Mouse (Mus musculus) intestine, postnatal 0 days (tissue): ENCODE measurements around the gene Rtl1. TPM values are rescaled to one million over a fixed set of nuclear protein-coding genes. Genes with fewer than 3 reads are reported as not detected.

ENCODE experiments used
- ATAC-seq: fragments of 200-750 bp; cut with Nextera tagmentation; 2 replicates; pipeline ENCODE4 v1.8.0; 2017; ENCODE audit warnings: mild to moderate bottlenecking, moderate TSS enrichment, moderate library complexity
- H3K27ac ChIP-seq: fragments of 300-500 bp; sonication (generic); 2 replicates; pipeline ENCODE4 v1.5.1; 2014; ENCODE audit warnings: mild to moderate bottlenecking, low read depth, low read length, moderate library complexity
- H3K27me3 ChIP-seq: fragments of 300-500 bp; sonication (generic); replicated peaks from 2 replicates; pipeline ENCODE4 v1.6.1; 2014; ENCODE audit warnings: low read length, mixed read lengths; ENCODE audit not compliant: control insufficient read depth, insufficient read depth
- H3K36me3 ChIP-seq: fragments of 300-500 bp; sonication (generic); 2 replicates; pipeline ENCODE4 v1.6.1; 2014; ENCODE audit warnings: mild to moderate bottlenecking, moderate library complexity; ENCODE audit not compliant: control insufficient read depth, insufficient read depth
- H3K4me1 ChIP-seq: fragments of 300-500 bp; sonication (generic); replicated peaks from 2 replicates; pipeline ENCODE4 v1.6.1; 2014; ENCODE audit warnings: antibody characterized with exemption, low read length, mixed read lengths; ENCODE audit not compliant: control insufficient read depth, insufficient read depth
- H3K4me2 ChIP-seq: fragments of 300-500 bp; sonication (generic); replicated peaks from 2 replicates; pipeline ENCODE4 v1.6.1; 2014; ENCODE audit warnings: low read depth, mild to moderate bottlenecking, moderate library complexity
- H3K4me3 ChIP-seq: fragments of 300-500 bp; sonication (generic); 2 replicates; pipeline ENCODE4 v1.5.1; 2014; ENCODE audit warnings: low read depth, low read length
- H3K9ac ChIP-seq: fragments of 300-500 bp; sonication (generic); 2 replicates; pipeline ENCODE4 v1.6.1; 2014; ENCODE audit warnings: mild to moderate bottlenecking, low read depth, low read length
- H3K9me3 ChIP-seq: fragments of 300-500 bp; sonication (generic); 2 replicates; pipeline ENCODE4 v1.6.1; 2016; ENCODE audit warnings: mixed run types; ENCODE audit not compliant: control insufficient read depth
- CTCF ChIP-seq: sonication (generic); IDR thresholded peaks from 2 replicates; pipeline ENCODE4 v1.5.1; 2016; ENCODE audit warnings: low read depth, mild to moderate bottlenecking, control low read depth, antibody characterized with exemption, moderate library complexity
- WGBS: fragments of 180-500 bp; shearing (Covaris S2); extraction: QIAGEN DNeasy Blood & Tissue Kit; methylation state at CpG from one replicate; pipeline ENCODE4 v1.1.7; 2014; 5-methylcytosine and 5-hydroxymethylcytosine counted together
- polyA plus RNA-seq: library from polyadenylated mRNA; unstranded; fragments of >200 nt; fragmentation: Nextera tagmentation; extraction: Ambion mirVana; gene quantifications from 2 replicates; pipeline ENCODE4 v1.2.1, GENCODE M21; 2015

The Rtl1 gene
- polyA plus RNA-seq, 1 experiment from 2014 or later: 0.08 TPM

- no peak for ATAC-seq
- Histone ChIP-seq H3K36me3 (0 out of 2 replicates have a peak, but pooled peaks cover 7% of the 10 kb centered on the region), H3K27ac (no peak overlapping the region)
These were observed 7.8 kb upstream of the Rtl1 start for GRCm38 (mm10) chr12:109607953-109608352.

GRCm38 (mm10) chr12:109607191-109607590, 7.1 kb upstream of the Rtl1 start:
- no peak overlapping the region for H3K27ac ChIP-seq
- TF ChIP-seq CTCF: no peak
- H3K27me3 ChIP-seq: no peaks in the 10 kb centered on the region; the same call in 1 of the 2 replicates
- H3K4me1 ChIP-seq: no peaks in the 10 kb centered on the region
- no peak overlapping the region for H3K9ac ChIP-seq
- ATAC-seq: no peak
- 78% methylated on average over 9 of the region's 9 CpGs for WGBS
- H3K9me3 ChIP-seq: no peaks in the 10 kb centered on the region
- H3K4me3 ChIP-seq: no peak overlapping the region
- H3K36me3 ChIP-seq: 0 out of 2 replicates have a peak, but pooled peaks cover 7% of the 10 kb centered on the region
- H3K4me2 ChIP-seq: no peak overlapping the region

More at GRCm38 (mm10) chr12:109607953-109608352, 7.8 kb upstream of the Rtl1 start:
- Histone ChIP-seq H3K27me3 (no peaks in the 10 kb centered on the region; the same call in 1 of the 2 replicates), H3K4me3 (no peak overlapping the region), H3K9me3 (no peaks in the 10 kb centered on the region), H3K4me1 (no peaks in the 10 kb centered on the region), H3K9ac (no peak overlapping the region), H3K4me2 (no peak overlapping the region)
- WGBS: 60% methylated on average over 9 of the region's 9 CpGs
- TF ChIP-seq CTCF: no peak

- Histone ChIP-seq H3K9ac (no peak overlapping the region), H3K27me3 (no peaks in the 10 kb centered on the region; the same call in 1 of the 2 replicates), H3K9me3 (no peaks in the 10 kb centered on the region), H3K27ac (no peak overlapping the region), H3K36me3 (0 out of 2 replicates have a peak, but pooled peaks cover 1% of the 10 kb centered on the region), H3K4me1 (no peaks in the 10 kb centered on the region), H3K4me3 (no peak overlapping the region), H3K4me2 (no peak overlapping the region)
- WGBS: 82% methylated on average over 16 of the region's 16 CpGs
- no peak for TF ChIP-seq CTCF
- no peak for ATAC-seq
These were observed 5.0 kb upstream of the Rtl1 start for GRCm38 (mm10) chr12:109604982-109605721.

GRCm38 (mm10) chr12:109598551-109599250, 1.4 kb downstream of the Rtl1 start:
- Histone ChIP-seq H3K4me2 (no peak overlapping the region), H3K4me3 (no peak overlapping the region)

GRCm38 (mm10) chr12:109596726-109597125, 3.4 kb downstream of the Rtl1 start:
- WGBS: 56% methylated on average over 3 of the region's 3 CpGs
- no peak overlapping the region for H3K27ac ChIP-seq
- no peak for ATAC-seq
- H3K27me3 ChIP-seq: no peaks in the 10 kb centered on the region
- TF ChIP-seq CTCF: no peak
- no peak overlapping the region for H3K9ac ChIP-seq
- H3K4me1 ChIP-seq: 0 out of 2 replicates have a peak, but pooled peaks cover 3% of the 10 kb centered on the region
- no peak overlapping the region for H3K4me3 ChIP-seq
- H3K4me2 ChIP-seq: no peak overlapping the region
- H3K9me3 ChIP-seq: no peaks in the 10 kb centered on the region
- H3K36me3 ChIP-seq: no peaks in the 10 kb centered on the region

More at GRCm38 (mm10) chr12:109598551-109599250, 1.4 kb downstream of the Rtl1 start:
- Histone ChIP-seq H3K36me3 (no peaks in the 10 kb centered on the region), H3K4me1 (0 out of 2 replicates have a peak, but pooled peaks cover 3% of the 10 kb centered on the region), H3K27ac (no peak overlapping the region), H3K27me3 (no peaks in the 10 kb centered on the region; the same call in 1 of the 2 replicates), H3K9ac (no peak overlapping the region), H3K9me3 (no peaks in the 10 kb centered on the region)
- WGBS: 44% methylated on average over 12 of the region's 12 CpGs
- no peak for TF ChIP-seq CTCF
- ATAC-seq: no peak

- H3K9me3 ChIP-seq: no peaks in the 10 kb centered on the region
- no peak overlapping the region for H3K4me3 ChIP-seq
- no peak overlapping the region for H3K9ac ChIP-seq
- no peak for ATAC-seq
- no peaks in the 10 kb centered on the region for H3K27me3 ChIP-seq
- H3K4me2 ChIP-seq: no peak overlapping the region
- TF ChIP-seq CTCF: no peak
- H3K27ac ChIP-seq: no peak overlapping the region
- WGBS: 45% methylated on average over 8 of the region's 8 CpGs
- H3K36me3 ChIP-seq: no peaks in the 10 kb centered on the region
- H3K4me1 ChIP-seq: 0 out of 2 replicates have a peak, but pooled peaks cover 3% of the 10 kb centered on the region
These were observed 3.9 kb downstream of the Rtl1 start for GRCm38 (mm10) chr12:109596232-109596631.
